Comparison of ENCODE assay signal across 8 mouse cellular contexts in the genomic region with DNA sequence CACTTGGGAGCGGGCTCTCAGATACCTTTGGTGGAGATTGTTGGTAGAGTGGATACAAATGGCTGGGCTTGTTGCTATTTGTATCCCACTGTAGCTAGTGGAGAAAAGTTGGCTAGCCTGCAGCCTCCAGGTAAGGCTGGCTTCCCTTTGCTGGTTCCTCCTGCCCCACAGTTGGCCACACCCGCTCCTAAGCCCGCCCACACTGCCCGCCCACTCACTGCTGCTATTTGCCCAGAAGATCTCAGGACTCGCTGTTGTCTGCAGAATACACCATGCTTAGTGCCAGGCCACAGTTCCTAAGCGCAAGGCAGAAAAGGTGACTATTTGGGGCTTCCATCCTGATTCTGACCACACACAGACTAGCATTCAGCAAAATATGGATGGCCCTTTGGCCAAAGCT. TPM values are rescaled to one million over a fixed set of nuclear protein-coding genes. Genes with fewer than 3 reads are reported as not detected.
DNase-seq lines count a peak whose midpoint lies in the region; ATAC-seq and TF ChIP-seq lines count a peak whose summit lies in the region.

No protein-coding gene starts in this region.

- no peak overlapping the region for H3K27ac ChIP-seq in embryonic facial prominence, embryonic 14.5 days (replicated peaks; ENCODE audit: low read depth, low read length)
- no peak overlapping the region for H3K27ac ChIP-seq in hindbrain, postnatal 0 days
- H3K27ac ChIP-seq in hindbrain, embryonic 14.5 days, result no peak overlapping the region

- peaks cover 38% of the 10 kb centered on the region for H3K4me1 ChIP-seq in embryonic facial prominence, embryonic 14.5 days (ENCODE audit: control insufficient read depth, insufficient read depth, low read length)
- no peaks in the 10 kb centered on the region for H3K4me1 ChIP-seq in hindbrain, postnatal 0 days (ENCODE audit: insufficient read depth, low read length)
- peaks cover 14% of the 10 kb centered on the region for H3K4me1 ChIP-seq in hindbrain, embryonic 14.5 days (replicated peaks; ENCODE audit: control insufficient read depth, insufficient read depth, low read length)

- no peak for TF ChIP-seq CTCF in hindbrain, postnatal 0 days (IDR thresholded peaks at IDR 0.05; ENCODE audit: low read depth)

- H3K27me3 ChIP-seq in embryonic facial prominence, embryonic 14.5 days (replicated peaks; ENCODE audit: control insufficient read depth, insufficient read depth, low read length), result no peaks in the 10 kb centered on the region
- no peaks in the 10 kb centered on the region for H3K27me3 ChIP-seq in hindbrain, postnatal 0 days (ENCODE audit: insufficient read depth, low read length)
- no peaks in the 10 kb centered on the region for H3K27me3 ChIP-seq in hindbrain, embryonic 14.5 days (ENCODE audit: control insufficient read depth, insufficient read depth, low read length)

- 0 out of 2 replicates have a peak, but pooled peaks cover 6% of the 10 kb centered on the region for H3K36me3 ChIP-seq in embryonic facial prominence, embryonic 14.5 days (ENCODE audit: control insufficient read depth, insufficient read depth, low read length)
- no peaks in the 10 kb centered on the region for H3K36me3 ChIP-seq in hindbrain, postnatal 0 days (ENCODE audit: insufficient read depth, low read length)
- H3K36me3 ChIP-seq in hindbrain, embryonic 14.5 days (replicated peaks; ENCODE audit: control insufficient read depth, insufficient read depth), result no peaks in the 10 kb centered on the region

- no peak overlapping the region for H3K4me3 ChIP-seq in embryonic facial prominence, embryonic 14.5 days (ENCODE audit: low read depth, low read length)
- H3K4me3 ChIP-seq in hindbrain, postnatal 0 days (ENCODE audit: low read length), result no peak overlapping the region
- H3K4me3 ChIP-seq in hindbrain, embryonic 14.5 days (replicated peaks; ENCODE audit: low read length), result no peak overlapping the region

- intact Hi-C loops in left cerebral cortex, postnatal 14 days (cut with DNase I), result no loop called here
- intact Hi-C loops in left cerebral cortex, postnatal 36 days (cut with DNase I), result no loop called here

- H3K9me3 ChIP-seq in embryonic facial prominence, embryonic 14.5 days (ENCODE audit: control insufficient read depth, low read length), result no peaks in the 10 kb centered on the region
- H3K9me3 ChIP-seq in hindbrain, postnatal 0 days (ENCODE audit: low read length), result no peaks in the 10 kb centered on the region
- H3K9me3 ChIP-seq in hindbrain, embryonic 14.5 days (ENCODE audit: control insufficient read depth, low read length), result no peaks in the 10 kb centered on the region

- 34% methylated on average over 6 of the region's 6 CpGs for WGBS in embryonic facial prominence, embryonic 14.5 days
- WGBS in hindbrain, postnatal 0 days, result 32% methylated on average over 6 of the region's 6 CpGs
- WGBS in hindbrain, embryonic 14.5 days, result 20% methylated on average over 6 of the region's 6 CpGs

- no peak overlapping the region for H3K4me2 ChIP-seq in embryonic facial prominence, embryonic 14.5 days (ENCODE audit: low read depth, low read length)
- H3K4me2 ChIP-seq in hindbrain, postnatal 0 days (ENCODE audit: low read depth, low read length), result no peak overlapping the region
- no peak overlapping the region for H3K4me2 ChIP-seq in hindbrain, embryonic 14.5 days (replicated peaks)

- H3K9ac ChIP-seq in embryonic facial prominence, embryonic 14.5 days (ENCODE audit: low read depth, low read length), result no peak overlapping the region
- H3K9ac ChIP-seq in hindbrain, postnatal 0 days (replicated peaks; ENCODE audit: low read length), result no peak overlapping the region
- H3K9ac ChIP-seq in hindbrain, embryonic 14.5 days, result no peak overlapping the region

- ATAC-seq in embryonic facial prominence, embryonic 14.5 days (ENCODE audit: low read depth), result no peak
- peak; percentile 83 for ATAC-seq in neutrophil, adult 5-6 weeks (ENCODE audit: extremely low read depth, insufficient number of reproducible peaks, low FRiP score, poor library complexity, severe bottlenecking)
- no peak for ATAC-seq in hindbrain, postnatal 0 days
- no peak for ATAC-seq in hindbrain, embryonic 14.5 days (ENCODE audit: low FRiP score)

- peak; percentile 48 to 70 for DNase-seq in left cerebral cortex, postnatal 14 days (ENCODE audit: low spot score in 2 of 2)
- no peak for DNase-seq in left cerebral cortex, adult 8-10 months (ENCODE audit: low spot score in 2 of 2)
- DNase-seq in adipocyte (ENCODE audit: low spot score), result peak; percentile 59
- peak; percentile 48 for DNase-seq in embryonic facial prominence, embryonic 14.5 days (ENCODE audit: low spot score)
- DNase-seq in left cerebral cortex, postnatal 36 days (ENCODE audit: low spot score in 2 of 2), result peak; percentile 62
- no peak for DNase-seq in hindbrain, postnatal 0 days (ENCODE audit: low spot score)
- no peak for DNase-seq in hindbrain, embryonic 14.5 days (ENCODE audit: low spot score)

RNA-seq across cellular contexts. Expression of gene Brd2, which starts 5.0 kb away (rescaled TPM):
- total RNA-seq in left cerebral cortex, postnatal 14 days (2021), result 100 to 1,000 TPM; 231 to 249 TPM
- 100 to 1,000 TPM; 181 to 210 (median 190) TPM for total RNA-seq in left cerebral cortex, adult 8-10 months (2022)
- polyA plus RNA-seq in embryonic facial prominence, embryonic 14.5 days (2014; fragmentation: Nextera tagmentation; extraction: Ambion mirVana), result 103 and 105 TPM in 2 replicates
- total RNA-seq in left cerebral cortex, postnatal 36 days (2021), result 100 to 1,000 TPM; 183 to 189 TPM
- total RNA-seq in neutrophil, adult 5-6 weeks (2017), result 714 and 721 TPM in 2 replicates
- 180 and 195 TPM in 2 replicates for total RNA-seq in hindbrain, postnatal 0 days (2014; rRNA removed)
- polyA plus RNA-seq in hindbrain, postnatal 0 days (2015; fragmentation: Nextera tagmentation; extraction: Ambion mirVana), result 101 and 108 TPM in 2 replicates
- 133 and 136 TPM in 2 replicates for polyA plus RNA-seq in hindbrain, embryonic 14.5 days (2014; fragmentation: Nextera tagmentation; extraction: Ambion mirVana)

RNA-seq across cellular contexts. Expression of gene H2-DMa, which starts 8.1 kb away (rescaled TPM):
- total RNA-seq in left cerebral cortex, postnatal 14 days (2021), result 10 to 100 TPM; 25.8 to 29.1 TPM
- 10 to 100 TPM; 20.7 to 35.3 (median 30.7) TPM for total RNA-seq in left cerebral cortex, adult 8-10 months (2022)
- 13.6 and 14.9 TPM in 2 replicates for polyA plus RNA-seq in embryonic facial prominence, embryonic 14.5 days (2014; fragmentation: Nextera tagmentation; extraction: Ambion mirVana)
- 10 to 100 TPM; 26.1 to 28.5 TPM for total RNA-seq in left cerebral cortex, postnatal 36 days (2021)
- 221 and 234 TPM in 2 replicates for total RNA-seq in neutrophil, adult 5-6 weeks (2017)
- total RNA-seq in hindbrain, postnatal 0 days (2014; rRNA removed), result 30.9 and 31.3 TPM in 2 replicates
- polyA plus RNA-seq in hindbrain, postnatal 0 days (2015; fragmentation: Nextera tagmentation; extraction: Ambion mirVana), result 23.5 and 24.1 TPM in 2 replicates
- polyA plus RNA-seq in hindbrain, embryonic 14.5 days (2014; fragmentation: Nextera tagmentation; extraction: Ambion mirVana), result 19.2 and 20.2 TPM in 2 replicates

RNA-seq across cellular contexts. Expression of gene H2-DMb2, which starts 15.6 kb away (rescaled TPM):
- 1 to 10 TPM; 1.0 to 1.1 TPM for total RNA-seq in left cerebral cortex, postnatal 14 days (2021)
- total RNA-seq in left cerebral cortex, adult 8-10 months (2022), result 1 to 10 TPM in 3 of 4 experiments, under 1 TPM in 1; 0.84 to 3.5 (median 2.0) TPM
- polyA plus RNA-seq in embryonic facial prominence, embryonic 14.5 days (2014; fragmentation: Nextera tagmentation; extraction: Ambion mirVana), result 0.22 and 0.39 TPM in 2 replicates
- total RNA-seq in left cerebral cortex, postnatal 36 days (2021), result under 1 TPM; 0.59 to 0.93 TPM
- 699 and 729 TPM in 2 replicates for total RNA-seq in neutrophil, adult 5-6 weeks (2017)
- 0.16 TPM in 1 of 2 replicates, not detected in the other for total RNA-seq in hindbrain, postnatal 0 days (2014; rRNA removed)
- polyA plus RNA-seq in hindbrain, postnatal 0 days (2015; fragmentation: Nextera tagmentation; extraction: Ambion mirVana), result 0.58 and 0.59 TPM in 2 replicates
- polyA plus RNA-seq in hindbrain, embryonic 14.5 days (2014; fragmentation: Nextera tagmentation; extraction: Ambion mirVana), result 0.16 TPM in 1 of 2 replicates, not detected in the other

RNA-seq across cellular contexts. Expression of gene H2-DMb1, which starts 25.4 kb away (rescaled TPM):
- 1 to 10 TPM; 1.1 to 1.6 TPM for total RNA-seq in left cerebral cortex, postnatal 14 days (2021)
- 1 to 10 TPM; 2.2 to 7.1 (median 3.5) TPM for total RNA-seq in left cerebral cortex, adult 8-10 months (2022)
- polyA plus RNA-seq in embryonic facial prominence, embryonic 14.5 days (2014; fragmentation: Nextera tagmentation; extraction: Ambion mirVana), result 2.8 and 4.3 TPM in 2 replicates
- total RNA-seq in left cerebral cortex, postnatal 36 days (2021), result 1 to 10 TPM in 1 of 2 experiments, under 1 TPM in 1; 0.94 to 1.1 TPM
- 278 and 300 TPM in 2 replicates for total RNA-seq in neutrophil, adult 5-6 weeks (2017)
- total RNA-seq in hindbrain, postnatal 0 days (2014; rRNA removed), result 1.8 and 3.0 TPM in 2 replicates
- polyA plus RNA-seq in hindbrain, postnatal 0 days (2015; fragmentation: Nextera tagmentation; extraction: Ambion mirVana), result 1.4 and 1.8 TPM in 2 replicates
- polyA plus RNA-seq in hindbrain, embryonic 14.5 days (2014; fragmentation: Nextera tagmentation; extraction: Ambion mirVana), result 0.72 and 0.76 TPM in 2 replicates

RNA-seq across cellular contexts. Expression of gene H2-Oa, which starts 35.3 kb away (rescaled TPM):
- under 1 TPM in 1 of 2 experiments, not detected in 1; 0.32 TPM for total RNA-seq in left cerebral cortex, postnatal 14 days (2021)
- total RNA-seq in left cerebral cortex, adult 8-10 months (2022), result 1 to 10 TPM in 2 of 4 experiments, under 1 TPM in 1, not detected in 1; 0.44 to 2.2 (median 1.7) TPM
- 0.36 and 0.76 TPM in 2 replicates for polyA plus RNA-seq in embryonic facial prominence, embryonic 14.5 days (2014; fragmentation: Nextera tagmentation; extraction: Ambion mirVana)
- total RNA-seq in left cerebral cortex, postnatal 36 days (2021), result under 1 TPM in 1 of 2 experiments, not detected in 1; 0.79 TPM
- 119 and 138 TPM in 2 replicates for total RNA-seq in neutrophil, adult 5-6 weeks (2017)
- total RNA-seq in hindbrain, postnatal 0 days (2014; rRNA removed), result not detected in 2 replicates
- 0.23 and 0.31 TPM in 2 replicates for polyA plus RNA-seq in hindbrain, postnatal 0 days (2015; fragmentation: Nextera tagmentation; extraction: Ambion mirVana)
- 0.29 TPM in 1 of 2 replicates, not detected in the other for polyA plus RNA-seq in hindbrain, embryonic 14.5 days (2014; fragmentation: Nextera tagmentation; extraction: Ambion mirVana)

Comparison
In these comparisons a context has a peak if more than half of its experiments do, and no peak if none do; other contexts are left out.
1. DNase-seq: peak in left cerebral cortex, postnatal 14 days (2 of 2), adipocyte (single experiment), embryonic facial prominence, embryonic 14.5 days (single experiment) and left cerebral cortex, postnatal 36 days (2 of 2); none in left cerebral cortex, adult 8-10 months (0 of 2), hindbrain, postnatal 0 days (single experiment) and hindbrain, embryonic 14.5 days (single experiment).
2. RNA of gene H2-DMb2, which starts 15.6 kb away (total RNA-seq): 699 to 729 TPM in neutrophil, adult 5-6 weeks; 0.84 to 3.5 TPM in left cerebral cortex, adult 8-10 months, 1.0 to 1.1 TPM in left cerebral cortex, postnatal 14 days, 0.59 to 0.93 TPM in left cerebral cortex, postnatal 36 days and 0.16 TPM in hindbrain, postnatal 0 days; every median in the first group is over 100 times any median in the second.